1 mouse cellular context compared by ENCODE assay signal in the genomic region with DNA sequence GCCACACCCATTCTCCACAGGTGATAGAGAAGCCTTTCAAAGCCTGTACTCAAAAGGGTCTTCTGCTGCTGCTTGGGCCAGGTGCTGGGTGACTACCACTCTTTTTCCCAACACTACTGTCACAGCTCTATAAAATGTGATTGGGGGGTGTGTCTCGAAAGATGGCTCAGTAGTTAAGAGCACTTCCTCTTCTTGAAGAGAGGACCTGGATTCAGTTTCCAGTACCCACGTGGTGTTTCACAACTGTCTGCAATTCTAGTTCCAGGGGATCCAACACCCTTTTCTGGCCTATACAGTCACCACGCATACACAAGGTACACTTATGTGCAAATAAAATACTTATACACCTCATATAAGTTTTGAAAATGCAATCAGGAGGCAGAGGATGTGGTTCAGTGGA.
TF ChIP-seq lines count a peak whose summit lies in the region.

No protein-coding gene starts in this region.

TF ChIP-seq in MEL, 35 proteins besides CTCF, POLR2A, EP300 and RAD21 (continued from another document):
- TF ChIP-seq ETS1 (IDR thresholded peaks at IDR 0.05; ENCODE audit: low read depth, low read length) (peak; percentile 50), TBP (IDR thresholded peaks at IDR 0.05; ENCODE audit: low read depth, low read length) (no peak), MYC (IDR thresholded peaks at IDR 0.05; ENCODE audit: low read depth, low read length) (peak; percentile 96), SIN3A (IDR thresholded peaks at IDR 0.05; ENCODE audit: low read length) (peak; percentile 94), CHD1 (IDR thresholded peaks at IDR 0.05; ENCODE audit: low read depth, low read length) (no peak), TCF12 (IDR thresholded peaks at IDR 0.05; ENCODE audit: low read depth, low read length) (peak; percentile 39; the same call in 1 of the 2 replicates), MAX (IDR thresholded peaks at IDR 0.05; ENCODE audit: low read length) (peak; percentile 94), RCOR1 (IDR thresholded peaks at IDR 0.05; ENCODE audit: low read depth, low read length) (peak; percentile 75), E2F4 (IDR thresholded peaks at IDR 0.05; ENCODE audit: borderline replicate concordance, low read depth, low read length) (no peak), ZMIZ1 (IDR thresholded peaks at IDR 0.05; ENCODE audit: low read depth, low read length) (no peak), GABPA (IDR thresholded peaks at IDR 0.05; ENCODE audit: low read depth, low read length) (no peak)
